Mouse (Mus musculus) megakaryocyte, embryonic 14.5 days (primary cell): ENCODE measurements around the gene Ccl24.

Source experiments
- FLI1 ChIP-seq: IDR thresholded peaks from 2 replicates; pipeline ENCODE4 v1.6.1; 2012; ENCODE audit warnings: low read length, inconsistent platforms, mixed read lengths
- GATA1 ChIP-seq: IDR thresholded peaks from 3 replicates; pipeline ENCODE4 v1.6.1; 2012; ENCODE audit warnings: mixed read lengths, low read length, inconsistent platforms, borderline replicate concordance

GRCm38 (mm10) chr5:135556259-135556658 is 16.6 kb downstream of the Ccl24 start:
- TF ChIP-seq GATA1 (no peak), FLI1 (no peak)
